Mouse (Mus musculus) cerebellum, adult 2 months (tissue): Measurements from ENCODE around the gene Fras1.

ENCODE experiments used
- CTCF ChIP-seq: fragments of 200-500 bp; IDR thresholded peaks from 2 replicates; pipeline ENCODE4 v1.5.1; 2011; ENCODE audit warnings: low read depth, mild to moderate bottlenecking, control low read depth, low read length, moderate library complexity, borderline replicate concordance; ENCODE audit not compliant: insufficient read depth
- POLR2A ChIP-seq: fragments of 200-500 bp; IDR thresholded peaks from 2 replicates; pipeline ENCODE4 v1.6.1; 2011; ENCODE audit warnings: low read length, control low read depth, borderline replicate concordance; ENCODE audit not compliant: insufficient read depth

GRCm38 (mm10) chr5:96616954-96617646 is 243.3 kb downstream of the Fras1 start:
- TF ChIP-seq CTCF (no peak), POLR2A (no peak)
